Mouse (Mus musculus) cerebellum, adult 9-11 months (tissue): ENCODE measurements around the gene Tacc3.

Experiments
- DNase-seq: peaks from one replicate; pipeline ENCODE4 v3.0.0; 2022

Tacc3 gene

GRCm38 (mm10) chr5:33656739-33657138 is 1.2 kb upstream of the Tacc3 start:
- DNase-seq = no peak

- no peak for DNase-seq
Measured at GRCm38 (mm10) chr5:33657251-33657786, 609 bp upstream of the Tacc3 start.

- DNase-seq = no peak
Measured at GRCm38 (mm10) chr5:33658664-33659050, 729 bp downstream of the Tacc3 start.

- DNase-seq = no peak
Measured at GRCm38 (mm10) chr5:33668223-33668622, 10.3 kb downstream of the Tacc3 start.

GRCm38 (mm10) chr5:33671659-33672058 is 13.7 kb downstream of the Tacc3 start:
- DNase-seq = no peak

GRCm38 (mm10) chr5:33674439-33674838 is 16.5 kb downstream of the Tacc3 start:
- peak; percentile 60 for DNase-seq

GRCm38 (mm10) chr5:33675964-33676363 is 18.0 kb downstream of the Tacc3 start:
- DNase-seq = peak; percentile 19

GRCm38 (mm10) chr5:33678244-33678643 is 20.3 kb downstream of the Tacc3 start:
- no peak for DNase-seq

- no peak for DNase-seq
Measured at GRCm38 (mm10) chr5:33681044-33681443, 23.1 kb downstream of the Tacc3 start.

GRCm38 (mm10) chr5:33681611-33682388 is 23.9 kb downstream of the Tacc3 start:
- DNase-seq = no peak

- DNase-seq = no peak
Measured at GRCm38 (mm10) chr5:33682963-33683362, 25.0 kb downstream of the Tacc3 start.

GRCm38 (mm10) chr5:33683897-33684652 is 26.1 kb downstream of the Tacc3 start:
- no peak for DNase-seq

GRCm38 (mm10) chr5:33684932-33685331 is 27.0 kb downstream of the Tacc3 start:
- DNase-seq = no peak

- no peak for DNase-seq
Measured at GRCm38 (mm10) chr5:33687142-33687541, 29.2 kb downstream of the Tacc3 start.

GRCm38 (mm10) chr5:33688278-33689220 is 30.6 kb downstream of the Tacc3 start:
- DNase-seq = no peak

- no peak for DNase-seq
Measured at GRCm38 (mm10) chr5:33689221-33689844, 31.4 kb downstream of the Tacc3 start.

GRCm38 (mm10) chr5:33689852-33690645 is 32.1 kb downstream of the Tacc3 start:
- DNase-seq = no peak

GRCm38 (mm10) chr5:33692393-33692792 is 34.5 kb downstream of the Tacc3 start:
- no peak for DNase-seq

GRCm38 (mm10) chr5:33694461-33694847 is 36.5 kb downstream of the Tacc3 start:
- DNase-seq = no peak

GRCm38 (mm10) chr5:33694848-33695717 is 37.2 kb downstream of the Tacc3 start:
- no peak for DNase-seq
